Mouse (Mus musculus) kidney, adult 2 months (tissue): ENCODE data around the gene Rmnd1.

ENCODE experiments used
- CTCF ChIP-seq: fragments of 200-500 bp; conservative IDR thresholded peaks from 2 replicates; pipeline ENCODE4 v1.5.1; 2011; ENCODE audit warnings: low read depth, mild to moderate bottlenecking, control low read depth, low read length, moderate library complexity, mixed read lengths; ENCODE audit not compliant: insufficient read depth, insufficient read length
- POLR2A ChIP-seq: fragments of 200-500 bp; IDR thresholded peaks from one replicate; pipeline ENCODE4 v1.6.1; 2011; ENCODE audit warnings: low read depth, low read length, control low read depth

DNA sequence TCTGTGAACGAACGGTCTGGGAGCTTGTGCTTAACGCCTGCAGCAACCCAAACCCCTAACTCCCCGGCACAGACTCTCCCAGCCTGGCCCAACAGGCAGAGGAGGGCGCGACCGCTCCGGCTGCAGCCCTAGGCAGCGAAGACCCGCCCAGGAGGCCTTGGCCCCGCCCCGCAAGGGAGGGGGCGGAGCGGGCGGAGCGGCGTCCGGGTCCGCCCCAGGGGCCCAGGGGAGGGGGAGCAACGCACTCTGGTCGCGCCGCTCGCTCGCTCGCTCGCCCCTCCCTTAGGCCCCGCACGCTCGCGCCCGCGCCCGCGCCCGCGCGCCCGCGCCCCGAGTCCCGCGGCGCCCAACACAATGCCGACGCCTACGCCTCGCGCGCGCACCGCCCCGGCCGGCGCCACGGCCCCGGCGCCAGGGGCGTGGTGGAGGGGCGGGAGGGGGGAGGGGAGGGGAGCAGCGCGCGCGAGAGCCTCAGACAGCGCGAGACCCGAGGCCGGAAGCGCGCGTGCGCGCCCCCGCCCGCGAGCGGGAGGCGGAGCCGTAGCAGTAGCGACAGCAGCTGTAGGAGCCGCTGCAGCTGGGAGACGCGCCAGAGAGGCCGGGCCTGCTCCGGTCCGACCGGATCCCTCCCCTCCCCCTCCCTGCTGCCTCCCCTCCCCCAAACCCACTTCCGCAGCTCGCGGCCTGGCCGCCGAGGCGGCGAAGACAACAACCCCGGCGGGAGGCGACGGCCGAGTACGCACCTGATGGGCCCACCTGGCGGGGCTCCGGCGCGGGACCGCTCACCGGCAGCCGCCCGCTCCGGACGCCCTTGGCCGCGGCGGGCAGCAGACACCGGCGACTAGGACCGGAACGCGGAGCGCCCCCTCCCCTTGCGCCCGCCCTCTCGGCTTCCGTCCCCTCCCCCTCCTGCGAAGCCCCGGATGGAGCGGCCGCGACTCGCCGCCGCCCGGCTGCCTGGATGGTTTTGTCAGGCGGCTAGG lies 45.3 kb downstream of the Rmnd1 start:
- TF ChIP-seq CTCF: no peak
- TF ChIP-seq POLR2A: peak; percentile 56
